In the genomic region with DNA sequence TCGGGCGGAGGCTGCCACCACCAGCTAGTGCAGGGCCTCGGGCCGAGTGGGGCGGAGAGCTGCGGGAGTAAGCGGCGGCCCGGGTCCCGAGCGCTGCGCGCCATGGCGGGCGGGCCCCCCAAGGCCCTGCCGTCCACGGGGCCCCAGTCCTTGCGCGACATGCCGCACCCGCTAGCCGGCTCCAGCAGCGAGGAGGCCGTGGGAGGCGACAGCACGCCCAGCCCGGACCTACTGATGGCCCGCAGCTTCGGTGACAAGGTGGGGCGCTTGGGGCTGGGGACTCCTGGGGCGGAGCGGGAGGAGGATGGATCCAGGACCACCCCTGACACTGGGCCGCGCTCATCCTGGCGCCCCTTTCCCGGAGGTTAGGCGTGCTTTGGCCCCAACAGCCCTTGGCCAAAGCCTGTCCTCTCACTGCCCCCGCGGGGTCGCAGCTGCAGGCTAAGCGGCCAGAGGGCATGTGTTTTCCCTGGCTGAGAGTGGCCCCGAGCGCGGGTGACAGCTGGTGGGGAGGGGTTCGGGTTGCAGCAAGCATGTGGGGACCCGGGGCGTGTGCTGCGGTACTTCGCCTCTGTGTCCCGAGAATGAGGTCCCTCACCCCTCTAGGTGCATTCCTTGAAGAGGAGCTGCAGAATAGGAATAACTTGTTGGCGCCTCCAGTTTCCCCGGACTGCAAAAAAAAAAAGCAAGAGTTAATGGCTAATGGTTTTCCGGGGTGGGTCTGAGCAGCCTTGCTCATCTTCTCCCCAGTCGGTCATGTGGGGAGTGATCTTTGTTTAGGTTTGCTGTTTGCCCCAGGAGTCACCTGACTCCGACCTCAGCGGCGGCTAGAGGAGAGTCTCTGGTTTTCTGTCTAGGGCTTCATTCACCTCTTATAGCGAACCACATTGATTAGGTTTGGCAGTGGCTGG, we compare ENCODE assay signal across 8 mouse cellular contexts. TPM values are rescaled to one million over a fixed set of nuclear protein-coding genes. Genes with fewer than 3 reads are reported as not detected.
DNase-seq lines count a peak whose midpoint lies in the region; ATAC-seq and TF ChIP-seq lines count a peak whose summit lies in the region.

No protein-coding gene starts in this region.

- TF ChIP-seq POLR2A in lung, adult 2 months (IDR thresholded peaks at IDR 0.05; ENCODE audit: borderline replicate concordance, extremely low read depth, low read depth, low read length): no peak

- H3K9me3 ChIP-seq in neural tube, embryonic 12.5 days: no peaks in the 10 kb centered on the region

- TF ChIP-seq CTCF in lung, adult 2 months (IDR thresholded peaks at IDR 0.05; ENCODE audit: insufficient read depth, low read length): no peak

- no peaks in the 10 kb centered on the region for H3K36me3 ChIP-seq in neural tube, embryonic 12.5 days

- intact Hi-C loops in gastrocnemius, postnatal 36 days (cut with DNase I): no loop called here

- peak overlapping the region; percentile 72 for H3K9ac ChIP-seq in neural tube, embryonic 12.5 days

- no peaks in the 10 kb centered on the region for H3K27me3 ChIP-seq in neural tube, embryonic 12.5 days (replicated peaks)

- DNase-seq in 3134 (ENCODE audit: extremely low read depth, insufficient read length, low spot score): peak; percentile 64
- peak; percentile 70 for DNase-seq in NIH3T3 (ENCODE audit: low read depth)
- peak; percentile 69 to 74 for DNase-seq in cerebellum, postnatal 25 days
- DNase-seq in gastrocnemius, postnatal 36 days: peak; percentile 18 to 35
- DNase-seq in kidney, adult 11 months: peak; percentile 75
- no peak for DNase-seq in lung, adult 2 months
- DNase-seq in ovary, postnatal 14 days (ENCODE audit: low spot score): no peak

- ATAC-seq in neural tube, embryonic 12.5 days (ENCODE audit: low FRiP score, low read depth): peak; percentile 79

- peaks cover 4% of the 10 kb centered on the region for H3K4me1 ChIP-seq in lung, adult 2 months (ENCODE audit: control insufficient read depth, insufficient read depth, low read length)
- H3K4me1 ChIP-seq in neural tube, embryonic 12.5 days: peaks cover 12% of the 10 kb centered on the region; the same call in 1 of the 2 replicates

- H3K27ac ChIP-seq in neural tube, embryonic 12.5 days: peak overlapping the region; percentile 79

- WGBS in lung, adult 2 months: under 1% methylated on average over 57 of the region's 58 CpGs
- under 1% methylated on average over 52 of the region's 58 CpGs for WGBS in neural tube, embryonic 12.5 days

- peak overlapping the region; percentile 90 for H3K4me2 ChIP-seq in neural tube, embryonic 12.5 days (replicated peaks)

- H3K4me3 ChIP-seq in lung, adult 2 months (replicated peaks; ENCODE audit: extremely low read depth, low read depth, low read length): peak overlapping the region; percentile 94
- H3K4me3 ChIP-seq in neural tube, embryonic 12.5 days: peak overlapping the region; percentile 84

RNA-seq across cellular contexts. Expression of a gene that starts 0.6 kb away (rescaled TPM):
- total RNA-seq in gastrocnemius, postnatal 36 days (2021): 1 to 10 TPM; 2.4 to 3.4 TPM
- polyA plus RNA-seq in lung, adult 2 months (2012; rRNA removed): 5.1 and 7.0 TPM in 2 replicates
- polyA plus RNA-seq in neural tube, embryonic 12.5 days (2016; fragmentation: Nextera tagmentation; extraction: Ambion mirVana): 17.1 and 20.2 TPM in 2 replicates

RNA-seq across cellular contexts. Expression of a gene that starts 4.8 kb away (rescaled TPM):
- total RNA-seq in gastrocnemius, postnatal 36 days (2021): 1 to 10 TPM; 1.9 to 3.9 TPM
- polyA plus RNA-seq in lung, adult 2 months (2012; rRNA removed): 6.8 and 8.9 TPM in 2 replicates
- polyA plus RNA-seq in neural tube, embryonic 12.5 days (2016; fragmentation: Nextera tagmentation; extraction: Ambion mirVana): 82.4 and 87.2 TPM in 2 replicates

Comparison
In these comparisons a context has a peak if more than half of its experiments do, and no peak if none do; other contexts are left out.
1. DNase-seq: peak in 3134 (single experiment), NIH3T3 (single experiment), cerebellum, postnatal 25 days (2 of 2), gastrocnemius, postnatal 36 days (2 of 2) and kidney, adult 11 months (single experiment); none in lung, adult 2 months (single experiment) and ovary, postnatal 14 days (single experiment).